Mouse (Mus musculus) olfactory bulb, adult 2 months (tissue): ENCODE data around the gene Bloc1s1.

ENCODE experiments used
- CTCF ChIP-seq: fragments of 200-500 bp; IDR thresholded peaks from 2 replicates; pipeline ENCODE4 v1.5.1; 2012; ENCODE audit warnings: low read depth, mild to moderate bottlenecking, low read length, moderate library complexity; ENCODE audit not compliant: insufficient read depth
- POLR2A ChIP-seq: fragments of 200-500 bp; IDR thresholded peaks from 2 replicates; pipeline ENCODE4 v1.6.1; 2012; ENCODE audit warnings: mild to moderate bottlenecking, low read depth, low read length, moderate library complexity; ENCODE audit not compliant: insufficient read depth

- TF ChIP-seq CTCF: no peak
- no peak for TF ChIP-seq POLR2A
Observed at GRCm38 (mm10) chr10:128964961-128965360, 41.1 kb upstream of the Bloc1s1 start.
